Mouse (Mus musculus) B cell, adult 2 months (primary cell): Measurements from ENCODE around the gene Trim27.
A peak's percentile ranks its signal among the peaks of the same experiment; 100 is the strongest.

Source experiments
- DNase-seq, 2 experiments: peaks; one replicate each; pipeline ENCODE4 v3.0.0; 2022

Trim27 gene

GRCm38 (mm10) chr13:21221656-21222462 is 42.6 kb downstream of the Trim27 start:
- DNase-seq = no peak

GRCm38 (mm10) chr13:21222463-21223022 is 43.3 kb downstream of the Trim27 start:
- peak; percentile 85 to 86 for DNase-seq

DNA sequence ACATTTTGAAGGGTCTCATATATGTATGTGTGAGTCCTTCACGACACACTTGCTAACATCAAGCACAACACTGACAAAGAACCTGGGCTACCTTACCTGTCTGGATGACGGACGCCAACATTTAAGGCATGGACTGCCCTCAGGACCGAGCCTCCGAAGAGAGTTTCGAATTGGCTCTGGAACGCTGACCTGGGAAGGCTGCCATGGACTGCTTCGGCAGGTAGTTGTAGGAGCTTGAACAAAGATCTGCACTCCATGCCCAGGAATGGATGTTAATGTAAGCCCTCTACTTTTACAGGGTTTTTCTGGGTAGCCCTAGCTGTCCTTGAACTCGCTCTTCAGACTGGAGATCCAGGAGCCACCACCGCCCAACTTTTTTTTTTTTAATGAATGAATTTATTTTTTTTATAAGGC is 44.0 kb downstream of the Trim27 start:
- peak; percentile 8 to 12 for DNase-seq

GRCm38 (mm10) chr13:21224376-21224775 is 45.1 kb downstream of the Trim27 start:
- no peak for DNase-seq

GRCm38 (mm10) chr13:21225206-21225605 is 46.0 kb downstream of the Trim27 start:
- no peak for DNase-seq

- DNase-seq = no peak
Observed at GRCm38 (mm10) chr13:21226031-21226430, 46.8 kb downstream of the Trim27 start.

DNA sequence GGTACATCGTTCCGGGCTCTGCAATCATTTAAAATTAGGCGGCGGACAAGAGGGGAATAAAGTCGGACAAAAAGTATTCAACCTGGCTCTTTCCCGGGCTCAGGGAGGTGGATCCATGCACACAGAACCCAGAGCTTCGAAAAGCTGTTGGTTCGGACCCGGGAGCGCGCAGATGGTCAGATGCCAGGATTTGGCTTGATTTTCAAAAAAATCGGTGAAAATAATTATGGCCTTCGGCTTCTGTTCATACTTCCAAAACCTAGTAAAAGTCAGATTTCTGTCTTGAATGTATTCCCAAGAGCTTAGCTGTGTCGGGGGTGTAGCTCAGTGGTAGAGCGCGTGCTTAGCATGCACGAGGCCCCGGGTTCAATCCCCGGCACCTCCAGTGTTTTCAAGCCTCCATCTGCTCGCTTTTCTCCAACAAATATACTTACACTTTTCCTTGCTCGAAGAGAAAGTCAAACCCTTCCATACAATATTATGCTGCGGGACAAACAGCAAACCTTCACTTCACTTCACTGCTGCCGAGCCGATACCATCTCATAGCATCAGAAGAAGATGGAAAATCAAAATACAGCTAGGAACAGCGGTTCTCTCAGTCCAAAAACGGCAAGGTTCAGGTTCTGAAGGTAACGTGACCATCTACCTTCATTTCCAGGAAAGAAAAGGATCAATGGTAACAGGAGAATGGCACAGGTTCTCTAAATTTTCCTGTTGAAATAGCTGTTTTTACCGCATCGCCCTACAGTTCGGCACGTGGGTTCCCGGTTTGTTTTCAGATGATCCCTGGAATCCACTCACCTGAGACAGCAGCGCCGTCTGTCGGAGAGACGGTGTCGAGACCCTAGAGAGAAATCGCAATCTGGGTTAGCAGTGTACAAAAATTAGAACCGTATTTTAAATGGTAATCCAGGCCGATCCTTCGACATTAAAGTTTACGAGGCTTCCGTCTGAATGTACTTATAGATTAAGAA is 54.8 kb downstream of the Trim27 start:
- peak; percentile 83 to 84 for DNase-seq

DNA sequence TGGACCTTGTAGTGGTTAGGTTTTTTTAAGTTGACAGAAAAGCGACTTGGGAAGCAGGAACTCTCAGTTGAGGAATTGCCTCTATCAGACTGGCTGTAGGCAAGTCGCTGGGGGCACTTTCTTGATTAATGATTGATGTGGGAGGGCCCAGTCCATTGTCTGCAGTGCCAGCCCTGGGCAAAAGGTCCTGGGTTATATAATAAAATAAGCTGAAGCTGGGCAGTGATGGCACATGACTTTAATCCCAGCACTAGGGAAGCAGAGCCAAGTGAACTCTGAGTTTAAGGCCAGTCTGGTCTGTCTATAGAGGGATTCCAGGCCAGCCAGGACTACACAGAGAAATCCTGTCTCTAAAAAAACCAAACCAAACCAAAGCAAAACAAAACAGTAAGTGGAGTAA is 57.5 kb downstream of the Trim27 start:
- no peak for DNase-seq

DNA sequence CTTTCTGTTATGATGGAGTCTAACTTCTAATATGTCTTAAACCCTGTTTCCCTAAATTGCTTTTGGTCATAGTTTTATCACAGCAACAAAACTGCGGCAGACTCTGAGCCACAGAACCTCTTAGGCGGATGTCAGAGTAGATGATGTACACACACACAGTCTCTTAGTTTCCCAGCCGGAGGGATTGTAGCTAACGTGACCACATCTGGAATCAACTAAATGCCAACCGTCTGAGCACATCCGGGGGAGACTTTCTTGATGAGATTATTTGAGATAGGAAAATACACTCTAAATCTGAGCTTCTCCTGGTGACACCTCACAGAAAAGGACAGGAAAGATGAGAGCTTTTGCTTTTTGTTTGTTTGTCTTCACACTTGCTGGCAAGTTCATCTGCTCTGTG is 57.9 kb downstream of the Trim27 start:
- DNase-seq = no peak

DNA sequence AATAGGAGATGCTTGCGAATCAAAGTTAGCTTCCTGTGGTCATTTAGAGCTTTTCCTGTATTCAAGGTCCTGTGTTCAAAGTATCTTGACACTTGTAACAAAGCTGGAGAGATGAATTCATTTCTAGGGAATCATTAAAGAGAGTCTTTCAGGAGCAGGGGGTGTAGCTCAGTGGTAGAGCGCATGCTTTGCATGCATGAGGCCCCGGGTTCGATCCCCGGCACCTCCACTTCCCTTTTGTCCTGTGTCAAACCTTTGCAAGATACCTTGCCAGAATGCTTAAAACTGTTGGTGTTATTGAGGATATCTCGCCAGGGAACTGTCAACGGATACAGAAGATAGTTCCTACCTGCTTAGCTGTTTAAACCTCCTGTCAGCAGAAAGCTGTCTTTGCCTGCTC is 61.5 kb downstream of the Trim27 start:
- peak; percentile 16 to 20 for DNase-seq

DNA sequence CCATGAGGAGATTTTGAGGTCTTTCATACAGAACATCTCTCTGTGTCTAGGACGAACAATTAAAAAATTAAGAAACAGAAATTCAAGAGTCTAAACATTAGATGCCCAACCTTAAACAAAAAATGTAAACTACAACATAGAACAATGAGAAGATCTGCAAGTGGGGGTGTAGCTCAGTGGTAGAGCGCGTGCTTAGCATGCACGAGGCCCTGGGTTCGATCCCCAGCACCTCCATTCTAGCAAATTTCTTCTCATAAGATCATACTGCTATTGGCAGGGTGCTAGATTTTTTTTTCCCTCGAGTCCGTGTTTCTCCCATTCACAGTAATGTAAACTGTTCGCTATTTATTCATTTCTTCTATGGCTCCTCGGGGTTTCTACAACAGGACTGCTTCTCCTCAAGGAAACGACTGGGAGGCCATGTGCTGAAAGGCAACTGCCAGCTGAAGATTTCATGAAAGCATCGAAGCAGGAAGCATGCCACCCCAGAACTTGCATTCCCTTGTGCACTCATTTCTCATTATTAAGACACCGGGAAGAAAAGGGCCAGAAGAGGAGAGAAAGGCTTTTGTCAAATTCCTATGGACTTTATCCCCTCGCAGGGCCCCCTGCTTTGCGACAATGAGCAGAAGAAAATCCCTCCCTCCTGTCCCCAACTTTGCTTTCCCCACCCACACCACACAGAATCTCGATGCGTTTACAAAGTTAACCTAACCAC is 63.3 kb downstream of the Trim27 start:
- DNase-seq = peak; percentile 40 to 44

GRCm38 (mm10) chr13:21243196-21243595 is 64.0 kb downstream of the Trim27 start:
- no peak for DNase-seq

DNA sequence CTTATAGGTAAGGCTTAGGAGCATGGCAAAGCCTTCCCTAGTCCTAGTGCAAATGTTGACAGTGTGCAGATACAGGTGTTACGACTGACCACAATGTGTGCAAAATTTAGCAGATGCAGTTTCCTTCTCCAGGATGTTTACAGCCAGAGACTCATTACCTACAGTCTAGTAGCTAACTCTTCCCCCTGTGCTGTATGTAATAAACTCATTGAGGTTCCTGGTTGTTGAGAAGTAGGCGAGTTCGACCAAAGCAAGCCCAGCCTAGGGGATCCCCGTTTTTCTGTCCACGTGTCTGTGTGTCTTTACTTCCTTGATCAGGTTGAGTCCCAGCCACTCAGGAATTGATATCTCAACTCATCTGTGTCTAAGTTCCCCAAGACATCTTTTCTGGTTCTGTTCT is 64.8 kb downstream of the Trim27 start:
- no peak for DNase-seq
